Mouse (Mus musculus): ENCODE measurements around the gene Ints11. TPM values are rescaled to one million over a fixed set of nuclear protein-coding genes. Genes with fewer than 3 reads are reported as not detected.

The Ints11 gene
- total and polyA plus RNA-seq, 3 experiments: 77.1 to 103 (median 83.9) TPM

- TF ChIP-seq SIN3A (IDR thresholded peaks at IDR 0.05; ENCODE audit: low read length) (no peak), JUND (conservative IDR thresholded peaks at IDR 0.05; ENCODE audit: low read depth, low read length) (no peak), JUN (IDR thresholded peaks at IDR 0.05; ENCODE audit: insufficient read depth, low read depth, low read length) (no peak), TBP (conservative IDR thresholded peaks at IDR 0.05; ENCODE audit: low read depth, low read length) (no peak), SMC3 (IDR thresholded peaks at IDR 0.05; ENCODE audit: low read depth, low read length) (no peak), NELFE (IDR thresholded peaks at IDR 0.05; ENCODE audit: low read depth, low read length) (no peak), MAZ (IDR thresholded peaks at IDR 0.05; ENCODE audit: low read depth, low read length) (no peak), GABPA (IDR thresholded peaks at IDR 0.05; ENCODE audit: insufficient replicate concordance, low read depth, low read length) (no peak), TCF12 (IDR thresholded peaks at IDR 0.05; ENCODE audit: low read depth, low read length) (no peak), MXI1 (IDR thresholded peaks at IDR 0.05; ENCODE audit: low read depth, low read length) (no peak), UBTF (IDR thresholded peaks at IDR 0.05; ENCODE audit: low read depth, low read length) (no peak), POLR2AphosphoS2 (IDR thresholded peaks at IDR 0.05; ENCODE audit: low read depth, low read length) (no peak), E2F4 (IDR thresholded peaks at IDR 0.05; ENCODE audit: insufficient replicate concordance, low read depth, low read length) (no peak), MYC (IDR thresholded peaks at IDR 0.05; ENCODE audit: low read depth, low read length) (no peak), MAFK (IDR thresholded peaks at IDR 0.05; ENCODE audit: insufficient replicate concordance, low read length) (no peak), USF2 (conservative IDR thresholded peaks at IDR 0.05; ENCODE audit: low read depth, low read length) (no peak), HCFC1 (IDR thresholded peaks at IDR 0.05; ENCODE audit: low read depth, low read length) (no peak), KAT2A (IDR thresholded peaks at IDR 0.05; ENCODE audit: insufficient replicate concordance, low read length) (no peak)
- H3K4me2 ChIP-seq (ENCODE audit: insufficient read depth, low read depth, poor library complexity, severe bottlenecking): no peak overlapping the region
- dilution Hi-C loops (cut with MboI; ENCODE audit: extremely low pct_ligation_motif_present, extremely low pct_unique_long_range_greater_than_20kb, low sequenced_read_pairs): no loop called here
- peaks cover 5% of the 10 kb centered on the region; the same call in 1 of the 2 replicates for H3K79me2 ChIP-seq (replicated peaks; ENCODE audit: control insufficient read depth, extremely low read depth, insufficient read depth, poor library complexity, severe bottlenecking)
- no peak overlapping the region for H3K9ac ChIP-seq (ENCODE audit: insufficient read depth, low read depth)
- H3K4me1 ChIP-seq (ENCODE audit: control insufficient read depth in 1 of 2, insufficient read depth in 2 of 2): peaks cover 20 to 32% of the 10 kb centered on the region in 2 experiments
- DNase-seq (ENCODE audit: extremely low read depth): no peak
- in situ Hi-C loops (cut with MboI; ENCODE audit: low pct_ligation_motif_present, low pct_unique_long_range_greater_than_20kb, low sequenced_read_pairs): no loop called here
- H3K36me3 ChIP-seq (replicated peaks in 1 of 2; ENCODE audit: control insufficient read depth in 1 of 2, insufficient read depth in 1 of 2, low read length in 1 of 2): peaks cover 48 to 72% of the 10 kb centered on the region in 2 experiments
- no peak overlapping the region for H3K27ac ChIP-seq (ENCODE audit: insufficient read depth, low read depth)
- H3K9me3 ChIP-seq (replicated peaks; ENCODE audit: low read length): peaks cover 3% of the 10 kb centered on the region
- H3K4me3 ChIP-seq (replicated peaks in 1 of 3; ENCODE audit: low read depth in 2 of 3, low read length in 2 of 3, poor library complexity in 1 of 3): no peak overlapping the region
- H3K27me3 ChIP-seq (replicated peaks): no peaks in the 10 kb centered on the region
These were observed 29.0 kb downstream of the Ints11 start for GRCm38 (mm10) chr4:155898318-155898717.

DNA sequence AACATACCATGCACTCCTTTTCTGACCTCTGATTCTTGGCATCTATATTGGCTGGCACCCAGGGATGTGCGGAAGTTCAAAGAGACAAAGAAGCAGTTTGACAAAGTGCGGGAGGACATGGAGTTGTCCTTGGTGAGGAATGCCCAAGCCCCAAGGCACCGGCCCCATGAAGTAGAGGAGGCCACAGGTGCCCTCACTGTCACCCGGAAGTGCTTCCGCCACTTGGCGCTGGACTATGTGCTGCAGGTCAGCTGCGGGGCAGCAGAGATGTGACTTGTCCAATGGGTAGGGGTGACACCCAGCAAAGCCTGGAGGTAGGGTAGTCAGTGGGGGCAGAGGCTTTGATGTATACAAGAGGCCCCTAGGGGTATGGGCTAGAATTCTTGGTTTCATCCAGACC lies 30.0 kb downstream of the Ints11 start:
- Histone ChIP-seq H3K4me1 (ENCODE audit: control insufficient read depth in 1 of 2, insufficient read depth in 2 of 2) (peaks cover 12 to 21% of the 10 kb centered on the region in 2 experiments), H3K27ac (ENCODE audit: insufficient read depth, low read depth) (no peak overlapping the region), H3K79me2 (replicated peaks; ENCODE audit: control insufficient read depth, extremely low read depth, insufficient read depth, poor library complexity, severe bottlenecking) (peaks cover 2% of the 10 kb centered on the region; the same call in 1 of the 2 replicates), H3K9ac (ENCODE audit: insufficient read depth, low read depth) (no peak overlapping the region), H3K4me2 (ENCODE audit: insufficient read depth, low read depth, poor library complexity, severe bottlenecking) (no peak overlapping the region), H3K9me3 (replicated peaks; ENCODE audit: low read length) (peaks cover 3% of the 10 kb centered on the region), H3K27me3 (replicated peaks) (no peaks in the 10 kb centered on the region), H3K36me3 (replicated peaks in 1 of 2; ENCODE audit: control insufficient read depth in 1 of 2, insufficient read depth in 1 of 2, low read length in 1 of 2) (peaks cover 53 to 82% of the 10 kb centered on the region in 2 experiments), H3K4me3 (replicated peaks in 1 of 3; ENCODE audit: low read depth in 2 of 3, low read length in 2 of 3, poor library complexity in 1 of 3) (no peak overlapping the region)
- TF ChIP-seq ZC3H11A (IDR thresholded peaks at IDR 0.05; ENCODE audit: low read depth, low read length): no peak
- no peak for TF ChIP-seq MAZ (IDR thresholded peaks at IDR 0.05; ENCODE audit: low read depth, low read length)
- TF ChIP-seq ZMIZ1 (IDR thresholded peaks at IDR 0.05; ENCODE audit: low read depth, low read length): no peak
- TF ChIP-seq CHD2 (IDR thresholded peaks at IDR 0.05; ENCODE audit: low read length): no peak
- no peak for TF ChIP-seq KAT2A (IDR thresholded peaks at IDR 0.05; ENCODE audit: insufficient replicate concordance, low read length)
- no peak for TF ChIP-seq NRF1 (IDR thresholded peaks at IDR 0.05; ENCODE audit: low read depth, low read length)
- no peak for TF ChIP-seq POLR2A (IDR thresholded peaks at IDR 0.05; ENCODE audit: low read depth, low read length)
- TF ChIP-seq JUN (IDR thresholded peaks at IDR 0.05; ENCODE audit: insufficient read depth, low read depth, low read length): no peak
- no peak for TF ChIP-seq CTCF (conservative IDR thresholded peaks at IDR 0.05 in 1 of 2, IDR thresholded peaks at IDR 0.05 in 1 of 2; ENCODE audit: low read depth in 2 of 2, low read length in 2 of 2)
- no peak for DNase-seq (ENCODE audit: extremely low read depth)
- dilution Hi-C loops (cut with MboI; ENCODE audit: extremely low pct_ligation_motif_present, extremely low pct_unique_long_range_greater_than_20kb, low sequenced_read_pairs) (no loop called here), in situ Hi-C loops (cut with MboI; ENCODE audit: low pct_ligation_motif_present, low pct_unique_long_range_greater_than_20kb, low sequenced_read_pairs) (no loop called here)

Measured in CH12.LX (cell line).